Mouse (Mus musculus): ENCODE data around the gene Txndc9.

- TF ChIP-seq CTCF (IDR thresholded peaks at IDR 0.05; ENCODE audit: extremely low read depth, insufficient read length, insufficient replicate concordance, low read depth, low read length) = no peak
- no peak for TF ChIP-seq POLR2A (IDR thresholded peaks at IDR 0.05; ENCODE audit: low read depth, low read length)
Measured at GRCm38 (mm10) chr1:38027301-38027700, 29.6 kb upstream of the Txndc9 start.
